Comparison of ENCODE assay signal across 8 mouse cellular contexts in genomic region chr1:127625577-127626362, GRCm38 (mm10). TPM values are rescaled to one million over a fixed set of nuclear protein-coding genes. Genes with fewer than 3 reads are reported as not detected.
DNase-seq lines count a peak whose midpoint lies in the region; ATAC-seq and TF ChIP-seq lines count a peak whose summit lies in the region.

No protein-coding gene starts in this region.

- H3K27ac ChIP-seq in ES-E14 (ENCODE audit: insufficient read depth, low read depth, low read length, poor library complexity, severe bottlenecking), result no peak overlapping the region
- no peak overlapping the region for H3K27ac ChIP-seq in intestine, embryonic 16.5 days (ENCODE audit: low read length)

- peak; percentile 12 for DNase-seq in adrenal gland, postnatal 10 days
- DNase-seq in adrenal gland, adult 18-20 months (ENCODE audit: low spot score in 2 of 2), result no peak
- peak; percentile 36 for DNase-seq in ES-E14 (ENCODE audit: low read depth, low spot score)
- DNase-seq in thymus, postnatal 4 days, result peak; percentile 58
- DNase-seq in right cerebral cortex, postnatal 25 days, result no peak
- no peak for DNase-seq in gastrocnemius, adult 8-10 months (ENCODE audit: low spot score in 2 of 2)

- no peak overlapping the region for H3K4me3 ChIP-seq in ES-E14 (ENCODE audit: insufficient read depth in 1 of 2, low read depth in 1 of 2, low read length in 2 of 2, poor library complexity in 1 of 2, severe bottlenecking in 1 of 2)
- H3K4me3 ChIP-seq in intestine, embryonic 16.5 days (ENCODE audit: low read length), result no peak overlapping the region

- ATAC-seq in intestine, embryonic 16.5 days, result peak; percentile 91
- ATAC-seq in megakaryocyte, adult 5-6 weeks (ENCODE audit: poor library complexity, severe bottlenecking), result peak; percentile 87

- H3K27me3 ChIP-seq in intestine, embryonic 16.5 days (replicated peaks; ENCODE audit: control insufficient read depth, insufficient read depth, low read length), result no peaks in the 10 kb centered on the region

- H3K36me3 ChIP-seq in ES-E14 (ENCODE audit: control insufficient read depth, insufficient read depth, low read length, poor library complexity, severe bottlenecking), result no peaks in the 10 kb centered on the region
- no peaks in the 10 kb centered on the region for H3K36me3 ChIP-seq in intestine, embryonic 16.5 days (ENCODE audit: control insufficient read depth, insufficient read depth, low read length)

- H3K9ac ChIP-seq in ES-E14 (ENCODE audit: insufficient read depth, low read depth, low read length, poor library complexity, severe bottlenecking), result no peak overlapping the region
- no peak overlapping the region for H3K9ac ChIP-seq in intestine, embryonic 16.5 days (ENCODE audit: low read depth, low read length)

- no peak overlapping the region for H3K4me2 ChIP-seq in intestine, embryonic 16.5 days (ENCODE audit: low read depth, low read length)

- 41% methylated on average over 5 of the region's 5 CpGs for WGBS in intestine, embryonic 16.5 days

- in situ Hi-C loops in ES-E14 (cut with MboI; ENCODE audit: low sequenced_read_pairs in 2 of 2, unreplicated experiment in 2 of 2), result no loop called here

- H3K9me3 ChIP-seq in ES-E14 (ENCODE audit: control insufficient read depth, insufficient read depth, low read depth, low read length), result no peaks in the 10 kb centered on the region
- H3K9me3 ChIP-seq in intestine, embryonic 16.5 days (ENCODE audit: control insufficient read depth, low read length), result no peaks in the 10 kb centered on the region

- no peaks in the 10 kb centered on the region for H3K4me1 ChIP-seq in ES-E14 (ENCODE audit: control insufficient read depth in 2 of 2, insufficient read depth in 2 of 2, low read length in 2 of 2, poor library complexity in 1 of 2)
- H3K4me1 ChIP-seq in intestine, embryonic 16.5 days (ENCODE audit: control insufficient read depth, insufficient read depth, low read length), result no peaks in the 10 kb centered on the region

TF ChIP-seq in ES-E14, 5 proteins besides CTCF, POLR2A, EP300 and RAD21:
- TF ChIP-seq CHD2 (IDR thresholded peaks at IDR 0.05; ENCODE audit: low read depth, low read length) (no peak), HCFC1 (IDR thresholded peaks at IDR 0.05; ENCODE audit: borderline replicate concordance, insufficient read depth, low read length) (no peak), MAFK (IDR thresholded peaks at IDR 0.05; ENCODE audit: insufficient read depth, low read depth, low read length) (no peak), ZC3H11A (IDR thresholded peaks at IDR 0.05; ENCODE audit: borderline replicate concordance, low read depth, low read length) (no peak), ZNF384 (IDR thresholded peaks at IDR 0.05; ENCODE audit: low read depth, low read length) (no peak)

RNA-seq across cellular contexts. Expression of gene Tmem163, which starts 53.6 kb away (rescaled TPM):
- total RNA-seq in adrenal gland, postnatal 10 days (2021), result under 1 TPM; 0.30 to 0.39 TPM
- under 1 TPM in 1 of 2 experiments, not detected in 1; 0.90 TPM for total RNA-seq in adrenal gland, adult 18-20 months (2021)
- 0.18 and 0.74 TPM in 2 replicates for total RNA-seq in ES-E14 (2012; rRNA removed)
- polyA plus RNA-seq in intestine, embryonic 16.5 days (2015; fragmentation: Nextera tagmentation; extraction: Ambion mirVana), result 0.48 and 0.62 TPM in 2 replicates
- total RNA-seq in megakaryocyte, adult 5-6 weeks (2015), result 0.16 TPM in 1 of 2 replicates, not detected in the other
- 0.12 and 0.73 TPM in 2 replicates for total RNA-seq in megakaryocyte, adult 5-6 weeks (2017)
- not detected for total RNA-seq in gastrocnemius, adult 8-10 months (2022)

Comparison
In these comparisons a context has a peak if more than half of its experiments do, and no peak if none do; other contexts are left out.
1. DNase-seq: peak in adrenal gland, postnatal 10 days (single experiment), ES-E14 (single experiment) and thymus, postnatal 4 days (single experiment); none in adrenal gland, adult 18-20 months (0 of 2), right cerebral cortex, postnatal 25 days (single experiment) and gastrocnemius, adult 8-10 months (0 of 2).